Mouse (Mus musculus): Measurements from ENCODE around the gene Nans. TPM values are rescaled to one million over a fixed set of nuclear protein-coding genes. Genes with fewer than 3 reads are reported as not detected.

Gene Nans
- total RNA-seq, 2 experiments from 2014 or later = 16.6 to 17.6 TPM

DNA sequence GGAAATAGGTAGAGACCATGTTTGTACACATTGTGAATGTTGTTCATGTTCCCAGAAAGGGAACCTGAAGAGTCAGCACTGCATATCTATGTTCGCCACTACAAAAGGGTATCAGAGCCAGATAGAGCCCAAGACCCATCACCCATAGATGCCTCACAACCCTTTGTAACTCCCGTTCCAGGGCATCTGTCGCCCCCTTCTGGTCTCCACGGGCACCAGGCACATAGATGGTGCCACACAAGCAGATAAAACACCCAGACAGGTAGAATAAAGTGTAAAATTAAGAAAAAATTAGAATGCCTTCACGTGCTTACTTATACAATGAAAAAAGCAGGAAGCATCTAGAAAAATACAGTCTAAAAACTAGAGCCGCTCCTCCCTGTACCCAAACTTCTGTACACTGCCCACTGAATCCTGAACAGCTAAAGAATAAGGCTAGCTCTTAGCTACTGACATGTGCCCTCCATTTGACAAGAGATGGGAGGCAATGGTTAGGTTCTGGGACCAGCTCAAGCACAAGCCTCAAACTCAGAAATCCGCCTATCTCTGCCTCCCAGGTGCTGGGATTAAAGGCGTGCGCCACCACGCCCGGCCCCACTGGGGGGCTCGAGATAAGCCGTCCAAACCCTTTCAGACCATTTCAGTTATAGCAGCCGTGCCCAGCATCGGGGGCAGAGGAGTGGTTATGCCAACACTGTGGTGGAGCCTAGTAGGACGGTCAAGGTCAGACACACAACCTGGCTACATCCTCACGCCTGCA, 37.9 kb downstream of the Nans start:
- no peak for DNase-seq (ENCODE audit: low spot score in 2 of 2)
- intact Hi-C loops (cut with DNase I) = no loop called here

DNA sequence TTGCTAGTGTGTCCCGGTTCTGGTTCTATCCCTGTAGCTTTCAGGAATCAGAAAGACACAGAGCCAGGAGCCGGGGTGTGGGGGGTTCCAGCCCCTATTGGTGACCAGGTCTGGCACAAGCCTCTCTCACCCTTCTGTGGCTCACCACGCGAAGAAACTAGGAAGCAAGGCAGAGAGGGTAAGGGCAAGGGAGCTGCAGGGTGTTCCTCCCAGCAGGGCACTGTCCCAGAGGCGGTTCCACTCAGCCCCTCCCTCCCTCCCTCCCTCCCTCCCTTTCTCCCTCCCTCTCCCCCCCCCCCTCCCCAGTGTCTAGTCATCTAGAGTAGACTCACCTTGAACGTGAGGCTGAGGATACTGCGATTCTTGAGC, 38.5 kb downstream of the Nans start:
- intact Hi-C loops (cut with DNase I) = no loop called here
- DNase-seq (ENCODE audit: low spot score in 2 of 2) = no peak

DNA sequence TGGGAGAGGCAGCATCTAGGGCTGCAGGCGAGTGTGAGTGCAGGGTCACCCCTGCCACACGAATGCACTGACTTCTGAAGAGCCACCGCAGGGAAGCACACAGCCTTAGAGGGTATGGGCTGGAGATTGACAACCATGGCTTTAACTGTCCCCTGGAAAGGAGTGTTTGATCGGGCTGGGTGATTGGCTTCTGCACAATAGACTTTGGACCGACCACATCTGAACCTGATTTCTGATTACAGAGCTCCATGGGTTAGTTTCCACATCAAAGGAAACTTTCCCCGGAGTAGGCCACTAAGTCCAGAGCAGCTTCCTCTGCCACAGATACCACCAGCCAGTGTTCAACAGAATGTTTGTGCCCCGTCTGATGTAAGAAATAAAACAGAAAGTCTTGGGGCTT, 40.7 kb downstream of the Nans start:
- DNase-seq (ENCODE audit: low spot score in 2 of 2) = no peak
- intact Hi-C loops (cut with DNase I) = no loop called here

DNA sequence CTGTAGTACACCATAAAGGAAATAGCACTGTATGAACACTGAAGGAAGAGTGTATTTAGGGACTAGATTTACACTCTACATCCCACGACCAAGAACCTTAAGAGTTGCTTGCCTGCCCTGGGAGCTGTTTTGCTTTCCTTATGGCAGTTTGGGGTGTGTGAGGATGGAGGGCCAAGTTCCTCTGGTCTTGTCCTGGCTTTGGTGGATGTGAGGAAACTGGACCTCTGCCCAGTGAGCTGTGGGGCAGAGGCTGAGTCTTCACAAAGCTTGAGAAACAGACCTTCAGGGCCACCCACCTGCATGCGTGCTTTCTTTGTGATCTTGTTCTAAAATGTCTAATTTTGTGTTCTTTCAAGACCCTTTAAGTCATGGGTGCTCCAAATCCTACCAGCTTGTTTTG, 43.5 kb downstream of the Nans start:
- DNase-seq (ENCODE audit: low spot score in 2 of 2) = no peak
- intact Hi-C loops (cut with DNase I) = no loop called here

DNA sequence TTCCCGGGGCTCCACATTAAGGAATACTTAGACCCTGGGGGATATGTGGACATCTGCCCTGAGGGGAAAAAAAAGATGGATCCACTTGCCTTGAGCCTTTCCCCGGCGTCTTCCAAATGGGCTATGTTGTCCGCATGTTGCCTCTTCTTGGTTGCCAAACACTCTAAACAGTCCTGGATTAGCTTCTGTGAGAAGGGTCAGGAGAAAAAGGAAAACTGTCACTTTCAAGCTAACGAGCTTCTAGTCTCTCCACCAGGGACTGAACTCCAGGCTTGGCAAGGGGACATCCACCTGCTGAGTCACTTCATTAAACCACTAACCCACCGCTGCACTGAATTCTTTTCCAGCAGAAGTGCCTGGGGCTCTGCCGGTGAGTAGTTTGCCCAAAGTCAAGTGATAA, 43.9 kb downstream of the Nans start:
- no peak for DNase-seq (ENCODE audit: low spot score in 2 of 2)
- intact Hi-C loops (cut with DNase I) = no loop called here

DNA sequence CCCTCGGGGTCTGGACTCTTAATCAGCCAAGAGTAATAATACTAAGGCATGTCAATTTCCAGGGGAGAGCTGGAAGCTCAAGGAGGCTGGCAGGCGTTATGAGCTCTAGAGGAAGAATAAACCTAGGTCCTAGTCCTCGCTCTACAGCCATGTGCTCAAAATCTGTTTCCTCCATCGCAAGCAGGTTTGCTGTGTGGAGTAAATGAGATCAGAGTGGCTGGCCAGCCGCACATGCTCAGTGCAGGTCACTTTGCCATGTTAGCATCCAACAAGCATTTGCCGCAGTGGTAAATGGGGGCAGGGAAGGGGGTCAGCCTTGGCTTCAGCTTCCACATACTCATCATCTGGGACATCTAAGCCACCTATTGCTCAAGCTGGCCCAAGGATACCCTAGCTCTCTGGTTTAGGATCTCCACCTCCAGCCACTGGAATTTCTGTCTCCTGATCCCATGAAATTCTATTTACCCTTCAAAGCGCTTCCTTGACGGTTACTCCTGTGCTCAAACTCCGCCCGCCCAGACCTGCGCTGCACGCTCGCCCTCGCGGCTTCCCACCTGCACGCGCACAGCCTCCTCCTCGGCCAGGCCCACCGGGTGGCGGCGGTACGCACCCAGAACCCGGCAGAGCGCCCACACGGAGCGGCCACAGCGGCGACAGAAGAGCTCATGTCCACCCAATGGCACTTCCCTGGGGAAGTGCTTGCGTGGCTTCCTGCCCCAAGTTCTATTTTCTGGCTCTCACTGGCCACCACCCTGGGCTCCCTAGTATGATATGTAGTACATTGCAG, 45.1 kb downstream of the Nans start:
- intact Hi-C loops (cut with DNase I) = no loop called here
- no peak for DNase-seq (ENCODE audit: low spot score in 2 of 2)

DNA sequence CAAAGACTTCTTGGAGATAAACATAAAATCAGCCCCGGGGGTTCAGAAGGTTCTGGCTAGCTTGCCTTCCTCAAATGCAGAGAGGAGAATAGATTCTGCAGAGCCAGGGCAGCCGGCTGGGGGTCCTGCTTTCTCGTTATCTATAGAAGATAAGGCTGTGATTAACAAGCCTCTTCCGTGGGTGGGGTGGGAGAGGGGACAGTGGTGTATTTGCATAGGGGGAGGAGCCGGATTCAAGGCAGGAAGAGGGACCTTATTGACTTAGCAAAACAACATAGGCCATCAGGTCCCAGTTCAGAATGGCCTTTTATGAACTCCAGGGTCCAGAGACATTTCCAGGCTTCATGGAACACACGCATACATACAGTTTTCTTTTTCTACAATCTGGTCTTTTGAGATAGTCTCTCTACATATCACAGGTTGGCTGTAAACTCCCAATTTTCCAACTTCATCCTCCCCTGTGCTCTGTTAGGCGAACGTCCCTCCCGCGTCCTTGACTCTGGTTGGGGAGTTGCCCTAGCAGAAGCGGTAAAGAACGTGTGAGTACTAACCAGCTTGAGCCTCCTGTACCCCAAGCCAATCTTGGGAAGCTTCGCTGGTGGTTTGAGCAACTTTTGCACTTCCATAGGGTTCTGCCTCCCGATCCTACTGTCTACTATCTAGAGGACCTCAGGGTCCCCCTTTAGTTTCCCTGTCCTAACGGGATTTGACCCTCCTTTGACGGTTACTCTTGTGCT, 46.2 kb downstream of the Nans start:
- intact Hi-C loops (cut with DNase I) = no loop called here
- DNase-seq (ENCODE audit: low spot score in 2 of 2) = no peak

DNA sequence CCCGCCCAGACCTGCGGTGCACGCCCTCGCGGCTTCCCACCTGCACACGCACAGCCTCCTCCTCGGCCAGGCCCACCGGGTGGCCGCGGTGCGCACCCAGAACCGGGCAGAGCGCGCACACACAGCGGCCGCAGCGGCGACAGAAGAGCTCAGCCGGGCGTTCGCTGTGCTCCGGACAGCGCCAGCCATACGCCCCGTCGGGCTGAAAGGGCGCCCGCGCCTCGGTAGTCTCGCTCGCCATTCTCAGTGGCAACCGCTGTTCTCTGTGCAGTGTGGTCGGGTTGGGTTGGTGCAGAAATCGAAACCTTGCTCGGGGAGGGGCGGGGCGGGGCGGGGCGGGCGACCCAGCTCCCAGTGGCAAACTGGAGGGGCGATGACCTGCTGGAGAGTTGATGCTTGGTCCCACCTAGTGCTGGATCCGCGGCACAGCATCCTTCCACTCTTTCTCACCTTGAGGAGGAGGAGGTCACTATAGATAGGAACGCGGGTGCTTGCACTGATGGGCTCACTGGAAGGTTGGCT, 46.9 kb downstream of the Nans start, which contains the start of gene Trim14:
Gene Trim14 (minus strand): TSS at position 302 of the 522 bp plus-strand sequence.
- DNase-seq (ENCODE audit: low spot score in 2 of 2) = no peak
- intact Hi-C loops (cut with DNase I) = no loop called here

DNA sequence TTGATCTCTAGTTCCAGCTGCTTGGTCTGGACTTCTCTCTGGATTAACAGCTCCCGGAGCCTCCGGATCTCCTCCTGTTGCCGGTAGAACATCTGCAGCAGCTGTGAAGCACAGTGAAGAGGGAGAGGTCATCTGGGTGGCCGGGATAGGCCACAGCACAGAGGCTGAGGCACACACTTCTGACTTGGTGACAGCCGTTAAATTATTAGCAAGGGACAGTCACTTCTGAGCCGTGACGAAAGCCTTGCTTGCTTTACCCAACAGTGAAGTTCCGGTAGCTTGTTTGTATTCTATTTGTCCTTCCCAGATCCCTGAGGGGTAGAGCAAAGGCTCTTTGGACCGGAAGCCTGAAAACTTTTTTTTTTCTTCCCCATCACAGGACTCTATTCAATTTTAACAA, 50.1 kb downstream of the Nans start:
- intact Hi-C loops (cut with DNase I) = no loop called here
- no peak for DNase-seq (ENCODE audit: low spot score in 2 of 2)

DNA sequence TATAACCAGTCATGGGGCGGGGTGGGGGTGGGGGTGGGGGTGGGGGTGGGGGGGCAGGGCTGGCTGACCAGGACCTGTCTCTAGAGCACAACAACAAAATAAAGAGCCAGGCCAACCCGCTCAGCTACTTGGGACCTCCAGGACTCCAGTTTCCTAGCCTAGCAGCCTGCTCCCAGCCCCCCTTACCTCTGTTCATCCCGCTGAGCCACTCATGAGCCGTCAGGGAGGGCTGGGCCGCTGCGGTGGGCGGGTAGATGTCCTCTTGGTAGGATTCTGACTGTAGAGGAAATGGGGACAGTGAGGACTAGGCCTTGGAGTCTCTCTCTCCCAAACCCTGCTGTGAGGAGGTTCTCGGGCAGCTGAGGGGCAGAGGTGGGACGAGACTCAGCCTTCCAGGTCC, 52.7 kb downstream of the Nans start:
- DNase-seq (ENCODE audit: low spot score in 2 of 2) = no peak
- intact Hi-C loops (cut with DNase I) = no loop called here

DNA sequence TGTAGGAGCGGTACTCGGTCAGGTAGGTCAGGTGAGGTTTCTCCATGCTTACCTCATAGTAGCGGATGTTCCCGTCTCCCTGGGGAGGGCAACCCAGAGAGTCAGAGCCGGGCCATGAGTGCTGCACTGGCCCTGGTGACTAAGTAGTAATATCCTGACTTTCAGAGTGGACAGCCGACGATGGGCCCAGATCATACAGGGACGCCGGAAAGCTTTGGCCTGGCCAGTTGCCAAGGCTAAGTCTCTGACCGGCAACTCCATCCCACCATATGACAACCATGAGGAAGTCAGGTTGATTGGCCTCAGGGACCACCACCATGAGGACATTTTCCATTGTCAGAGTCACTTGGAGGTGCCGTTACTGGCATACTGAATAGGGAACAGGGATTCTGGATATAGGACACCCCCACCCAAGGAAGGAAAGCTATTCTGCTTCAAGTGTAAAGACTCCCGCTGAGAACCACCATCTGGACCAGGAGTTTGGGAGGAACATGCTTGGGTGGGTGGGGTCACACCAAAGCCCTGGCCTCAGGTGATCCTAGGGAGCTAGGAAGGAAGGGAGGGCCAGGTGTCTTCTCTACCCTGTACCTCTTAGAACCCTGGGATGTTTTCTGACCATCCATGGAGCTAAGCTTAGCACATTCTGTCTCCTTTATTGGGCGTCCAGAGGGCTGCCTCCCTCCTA, 54.5 kb downstream of the Nans start:
- no peak for DNase-seq (ENCODE audit: low spot score in 2 of 2)
- intact Hi-C loops (cut with DNase I) = no loop called here

DNA sequence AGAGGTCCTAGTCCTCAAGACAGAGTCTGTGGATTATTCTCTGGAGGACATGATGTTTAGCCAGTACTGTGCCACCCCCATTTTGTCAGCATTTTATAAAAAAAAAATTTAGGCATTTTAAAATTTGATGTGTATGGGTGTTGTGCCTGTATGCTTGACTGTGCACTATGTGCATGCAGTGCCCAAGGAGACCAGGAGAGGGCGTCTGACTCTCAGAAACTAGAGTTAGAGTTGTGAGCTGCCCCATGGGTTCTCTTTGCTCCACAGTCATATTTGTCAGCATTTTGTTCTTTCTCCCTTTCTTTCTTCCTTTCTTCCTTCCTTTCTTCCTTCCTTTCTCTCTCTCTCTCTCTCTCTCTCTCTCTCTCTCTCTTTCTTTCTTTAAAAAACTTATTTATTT, 55.3 kb downstream of the Nans start:
- intact Hi-C loops (cut with DNase I) = no loop called here
- no peak for DNase-seq (ENCODE audit: low spot score in 2 of 2)

DNA sequence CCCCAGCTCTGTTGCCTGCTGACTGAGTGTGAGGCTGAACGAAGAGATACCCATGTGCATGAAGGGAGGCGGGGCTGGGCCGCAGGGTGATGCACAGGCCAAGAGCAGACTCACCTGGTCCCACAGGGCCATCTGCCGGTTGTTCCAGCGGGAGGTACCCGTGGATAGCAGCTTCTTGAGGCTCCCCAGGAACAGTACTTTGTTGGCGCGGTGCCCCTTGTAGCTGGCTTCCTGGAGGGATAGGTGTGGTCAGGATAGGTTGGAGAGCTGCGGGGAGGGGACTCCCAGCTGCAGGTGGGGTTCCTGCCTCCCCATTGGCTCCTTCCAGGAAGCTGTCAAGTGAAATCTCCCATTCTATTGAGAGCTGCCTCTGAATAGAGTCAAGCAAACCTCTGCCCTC, 56.5 kb downstream of the Nans start:
- intact Hi-C loops (cut with DNase I) = no loop called here

DNA sequence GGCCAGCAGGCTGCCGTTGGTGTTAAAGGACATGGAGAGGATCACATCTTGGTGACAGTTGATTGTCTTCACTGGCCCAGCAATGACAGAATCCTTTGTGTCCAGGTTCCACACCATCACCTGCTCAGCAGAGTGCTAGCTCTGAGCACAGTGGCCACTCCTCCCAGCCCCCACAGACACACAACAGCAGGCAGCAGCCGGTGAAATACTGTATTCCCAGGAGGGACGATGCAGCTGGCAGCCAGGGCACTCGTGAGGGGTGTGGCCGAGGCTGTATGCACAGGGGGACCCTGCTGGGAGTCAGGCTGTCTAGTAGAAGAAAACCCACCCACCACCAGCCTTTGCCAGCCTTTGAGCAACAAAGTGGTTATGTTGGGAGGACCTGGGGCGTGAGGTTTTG, 57.7 kb downstream of the Nans start:
- DNase-seq (ENCODE audit: low spot score in 2 of 2) = no peak
- intact Hi-C loops (cut with DNase I) = no loop called here

More for the DNA sequence above, 56.5 kb downstream of the Nans start:
- no peak for DNase-seq (ENCODE audit: low spot score in 2 of 2)

DNA sequence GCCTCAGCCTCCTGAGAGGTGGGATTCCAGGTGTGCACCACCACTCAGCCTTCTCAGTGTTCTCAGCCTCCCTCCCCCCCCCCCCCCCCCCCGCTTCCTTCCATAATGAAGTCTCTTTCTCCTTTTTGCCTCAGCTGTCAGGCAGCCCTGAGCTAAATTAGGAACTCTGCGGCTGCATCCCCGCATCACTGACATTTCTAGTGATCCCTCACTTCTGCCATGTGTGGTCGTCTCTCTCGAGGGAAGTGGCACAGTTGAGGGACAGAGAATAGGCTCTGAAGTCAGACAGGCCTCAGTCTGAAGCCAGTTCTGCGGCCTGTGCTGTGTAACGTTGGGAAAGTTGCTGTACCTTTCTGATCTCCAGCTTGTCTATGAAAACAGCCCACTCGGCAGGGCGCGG, 60.9 kb downstream of the Nans start:
- no peak for DNase-seq (ENCODE audit: low spot score in 2 of 2)

DNA sequence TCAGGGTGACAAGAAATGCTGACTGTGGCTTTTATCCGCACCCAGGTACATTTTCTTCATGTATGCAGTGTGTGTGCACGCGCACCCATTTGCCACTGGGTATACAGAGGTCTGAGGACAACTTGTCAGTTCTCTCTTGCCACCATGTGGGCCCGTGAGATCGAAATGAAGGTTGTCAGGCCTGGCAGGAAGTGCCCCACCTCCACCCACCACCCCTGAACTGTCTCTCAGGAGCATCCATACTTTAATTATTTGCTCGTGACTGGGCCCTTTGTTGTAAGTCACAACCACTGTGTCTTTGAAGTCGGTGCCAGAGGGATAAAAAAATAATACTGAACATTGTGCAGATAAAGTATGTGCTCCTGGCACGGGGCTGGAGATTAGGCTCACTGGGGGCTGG, 61.4 kb downstream of the Nans start:
- no peak for DNase-seq (ENCODE audit: low spot score in 2 of 2)
- intact Hi-C loops (cut with DNase I) = no loop called here

More for the DNA sequence above, 60.9 kb downstream of the Nans start:
- intact Hi-C loops (cut with DNase I) = no loop called here
